Mouse (Mus musculus) left cerebral cortex, postnatal 14 days (tissue): ENCODE data around the gene 1600014C23Rik. TPM values are rescaled to one million over a fixed set of nuclear protein-coding genes. Genes with fewer than 3 reads are reported as not detected.

Experiments
- DNase-seq, 2 experiments: peaks; one replicate each; pipeline ENCODE4 v3.0.0; 2021 to 2022; ENCODE audit warnings: low spot score in 2 of 2, mixed read lengths in 1 of 2
- intact Hi-C: fragments of 180-260 bp; cut with DNase I; formaldehyde crosslinking; loops from one replicate; pipeline ENCODE4 v1.15.1; 2025
- long read RNA-seq, 2 experiments: library from polyadenylated mRNA; stranded (forward); transcript quantifications; one replicate each; pipeline ENCODE4 v2.0.0; 2021
- total RNA-seq, 2 experiments: library from RNA; stranded (reverse); gene quantifications; 2 replicates each; pipeline ENCODE4 v1.2.3; 2021

1600014C23Rik gene
- under 1 TPM in 1 of 2 experiments, not detected in 1; 0.77 TPM for total RNA-seq
- long read RNA-seq, experiment 1 = 0 reads
- long read RNA-seq, experiment 2, partial matches to known transcripts = 0 of 1 reads
- long read RNA-seq, experiment 2, other reads (novel, unspliced or antisense) = 1 of 1 reads

DNA sequence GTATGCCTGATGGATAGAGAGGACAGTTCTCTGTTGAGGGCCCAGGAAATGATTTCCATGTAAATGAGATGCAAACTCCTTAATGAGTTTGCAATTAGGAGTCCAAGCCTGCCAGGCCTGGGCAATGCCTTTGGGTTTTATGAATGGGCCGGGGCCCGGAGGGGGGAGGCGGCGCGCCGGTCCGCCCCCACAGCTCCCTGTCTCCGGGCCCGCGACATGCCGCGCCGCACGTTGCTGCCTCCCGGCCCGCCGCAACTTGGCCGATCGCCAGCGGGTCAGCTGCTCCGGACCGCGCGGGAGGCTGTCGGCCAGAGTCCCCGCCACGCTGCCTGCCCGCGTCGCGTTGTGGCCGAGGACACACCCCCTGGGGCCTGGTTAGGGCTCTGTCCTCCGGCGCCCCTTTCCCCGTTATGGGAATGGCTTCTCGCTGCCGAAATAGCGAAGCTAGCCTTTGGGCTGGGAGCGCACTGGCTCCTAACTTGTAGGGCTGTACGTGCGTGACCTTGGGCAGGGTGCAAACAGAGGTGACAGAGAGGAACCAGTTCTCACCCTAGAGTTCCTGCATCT, at the start of gene 1600014C23Rik:
Gene 1600014C23Rik, minus strand, starts transcription at position 110 of the 567 bp plus-strand sequence.
- DNase-seq = peak; percentile 78 to 80
- intact Hi-C loops = no loop called here

- intact Hi-C loops = no loop called here
- DNase-seq = no peak
Measured at GRCm38 (mm10) chr17:45778446-45778845, 44.8 kb upstream of the 1600014C23Rik start.

DNA sequence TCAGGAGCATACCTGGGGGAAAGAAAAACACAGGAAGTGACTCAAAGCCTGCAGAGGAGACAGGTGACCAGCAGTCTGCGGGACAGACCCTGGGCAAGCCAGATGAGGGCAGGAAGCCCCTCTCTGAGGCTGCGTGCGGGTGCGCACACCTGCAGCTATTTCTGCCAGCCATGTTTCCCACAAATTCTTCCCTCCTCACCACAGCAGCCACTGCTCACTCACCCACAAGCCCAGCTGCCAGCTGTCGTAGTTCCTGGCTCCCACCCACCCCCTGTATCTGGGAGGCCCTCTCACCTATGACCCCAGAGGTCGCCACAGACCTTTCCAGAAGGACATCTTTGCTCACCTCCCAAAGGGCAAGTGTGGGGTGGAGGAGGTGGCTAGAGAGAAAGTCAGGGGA, 43.8 kb upstream of the 1600014C23Rik start:
- intact Hi-C loops = no loop called here
- no peak for DNase-seq

DNA sequence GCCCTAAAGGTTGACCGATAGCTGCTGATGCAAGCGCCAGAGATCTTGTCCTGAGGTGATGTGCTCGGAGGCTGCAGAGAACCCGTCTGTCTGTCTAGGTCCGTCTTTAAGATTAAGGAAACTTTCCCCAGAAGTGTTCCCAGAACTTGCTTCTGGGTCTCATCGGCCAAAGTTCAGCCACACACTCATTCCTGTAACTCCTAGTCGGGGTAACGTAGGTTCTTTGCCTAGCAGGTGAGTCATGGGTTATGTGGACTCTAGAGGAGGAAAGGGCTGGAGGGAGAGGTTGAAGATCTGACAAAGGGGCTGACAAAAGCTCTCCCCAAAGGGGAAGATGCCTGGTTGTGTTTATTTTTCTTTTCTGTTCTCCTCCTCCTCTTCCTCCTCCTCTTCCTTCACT, 42.5 kb upstream of the 1600014C23Rik start:
- intact Hi-C loops = no loop called here
- no peak for DNase-seq

DNA sequence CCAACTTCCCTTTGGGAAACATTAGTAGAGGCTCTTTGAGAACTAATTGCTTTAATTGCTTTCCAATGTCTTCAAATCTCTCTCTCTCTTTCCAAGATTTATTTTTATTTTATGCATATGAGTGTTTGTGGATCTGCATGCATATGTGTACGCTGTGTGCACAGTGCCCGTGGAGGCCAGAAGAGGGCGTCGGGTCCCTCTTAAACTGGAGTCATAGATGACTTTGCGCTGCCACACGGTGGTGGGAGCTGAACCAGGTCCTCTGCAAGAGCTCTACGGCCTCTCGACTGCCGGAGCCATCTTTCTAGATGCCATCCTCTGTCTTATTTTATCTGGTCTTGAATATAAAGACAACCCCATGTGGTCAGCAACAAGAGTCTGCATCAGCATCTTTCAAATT, 41.8 kb upstream of the 1600014C23Rik start:
- DNase-seq = no peak
- intact Hi-C loops = no loop called here

DNA sequence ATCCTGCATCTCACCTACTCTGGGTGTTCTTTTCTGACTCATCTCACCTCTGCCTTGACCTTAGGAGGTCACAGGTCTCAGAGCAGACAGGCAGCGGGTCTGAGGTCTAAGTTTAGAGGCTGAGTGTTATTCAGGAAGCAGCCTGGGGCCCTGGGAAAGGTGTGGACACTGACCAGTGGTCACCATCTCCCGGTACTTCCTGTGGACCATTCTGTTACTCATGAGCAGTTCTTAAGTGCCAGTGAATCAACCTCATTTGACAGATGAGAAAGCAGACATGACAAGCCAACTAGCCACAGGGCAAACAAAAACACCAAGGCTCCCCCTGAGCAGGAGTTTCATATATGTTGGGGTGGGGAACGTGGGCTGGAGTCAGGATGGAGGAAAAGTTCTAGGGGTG, 38.9 kb upstream of the 1600014C23Rik start:
- intact Hi-C loops = no loop called here
- DNase-seq = no peak

DNA sequence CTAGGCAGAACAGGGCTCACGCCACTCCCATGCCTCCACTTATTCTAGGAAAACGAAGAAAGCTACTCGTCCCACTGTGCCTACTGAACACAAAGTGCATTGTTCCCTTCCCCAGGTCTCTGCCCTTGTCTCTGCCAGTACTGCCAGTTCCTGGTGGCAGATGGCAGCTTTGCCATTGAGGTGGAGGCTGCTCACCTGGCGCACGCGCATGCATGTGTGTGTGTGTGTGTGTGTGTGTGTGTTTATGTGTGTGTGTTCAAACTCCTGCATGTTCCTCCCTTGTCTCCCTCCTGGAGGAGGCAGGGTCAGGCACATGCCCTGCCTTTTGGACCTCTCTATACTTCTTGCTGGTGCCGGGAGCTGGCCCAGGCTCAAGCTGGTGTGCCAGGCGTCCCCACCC, 38.5 kb upstream of the 1600014C23Rik start:
- no peak for DNase-seq
- intact Hi-C loops = no loop called here

DNA sequence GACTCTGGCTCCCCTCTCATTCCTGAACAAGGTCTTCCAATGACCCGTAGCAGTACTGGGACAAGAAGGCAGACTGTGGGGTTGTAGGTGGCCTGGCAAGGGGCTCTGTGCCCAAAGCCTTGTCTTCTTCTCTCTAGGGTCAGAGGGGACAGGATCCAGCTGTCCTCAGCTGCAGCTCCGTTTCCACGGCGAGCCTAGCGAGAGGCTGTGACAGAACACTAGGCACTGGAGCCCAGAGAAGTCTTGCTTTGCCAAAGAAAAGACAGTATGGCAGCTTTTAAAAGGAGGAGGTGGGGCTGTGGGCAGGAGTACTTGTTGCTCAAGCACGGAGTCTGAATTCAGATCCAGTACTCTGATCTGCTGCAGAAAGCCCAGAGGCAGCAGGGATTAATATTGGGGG, 36.8 kb upstream of the 1600014C23Rik start:
- intact Hi-C loops = no loop called here
- DNase-seq = peak in 1 of 2 experiments; percentile 20

GRCm38 (mm10) chr17:45769821-45770220, 36.2 kb upstream of the 1600014C23Rik start:
- intact Hi-C loops = no loop called here
- DNase-seq = no peak

DNA sequence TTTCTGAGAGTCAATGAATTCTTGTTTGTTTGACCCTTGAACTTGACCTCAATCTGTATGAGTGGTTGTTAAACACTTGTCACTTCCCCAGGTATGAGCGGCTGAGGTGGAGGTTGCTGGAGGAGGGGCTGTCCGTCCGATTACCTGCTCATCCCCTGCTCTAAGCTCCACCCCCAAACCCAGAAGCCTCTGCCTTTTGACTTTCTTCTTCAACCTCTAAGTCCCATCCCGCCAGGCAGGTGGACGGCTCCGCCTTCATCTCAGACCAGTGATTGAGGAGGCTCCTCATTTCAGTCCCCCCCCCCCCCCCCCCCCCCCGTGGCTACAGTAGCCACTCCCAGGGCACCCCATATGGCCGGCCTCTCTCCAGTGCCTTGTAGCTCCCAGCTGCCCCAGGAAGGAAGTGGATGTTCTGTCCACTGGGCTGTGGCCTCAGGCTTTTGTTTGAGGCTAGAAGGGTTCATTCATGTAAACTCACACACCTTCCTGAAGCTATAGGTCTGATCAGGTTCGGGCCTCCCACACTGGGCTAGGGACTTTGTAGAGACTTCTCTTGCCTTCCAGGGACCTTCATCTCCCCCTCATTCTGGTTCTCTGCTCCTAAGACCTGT, 34.0 kb upstream of the 1600014C23Rik start:
- no peak for DNase-seq
- intact Hi-C loops = no loop called here

DNA sequence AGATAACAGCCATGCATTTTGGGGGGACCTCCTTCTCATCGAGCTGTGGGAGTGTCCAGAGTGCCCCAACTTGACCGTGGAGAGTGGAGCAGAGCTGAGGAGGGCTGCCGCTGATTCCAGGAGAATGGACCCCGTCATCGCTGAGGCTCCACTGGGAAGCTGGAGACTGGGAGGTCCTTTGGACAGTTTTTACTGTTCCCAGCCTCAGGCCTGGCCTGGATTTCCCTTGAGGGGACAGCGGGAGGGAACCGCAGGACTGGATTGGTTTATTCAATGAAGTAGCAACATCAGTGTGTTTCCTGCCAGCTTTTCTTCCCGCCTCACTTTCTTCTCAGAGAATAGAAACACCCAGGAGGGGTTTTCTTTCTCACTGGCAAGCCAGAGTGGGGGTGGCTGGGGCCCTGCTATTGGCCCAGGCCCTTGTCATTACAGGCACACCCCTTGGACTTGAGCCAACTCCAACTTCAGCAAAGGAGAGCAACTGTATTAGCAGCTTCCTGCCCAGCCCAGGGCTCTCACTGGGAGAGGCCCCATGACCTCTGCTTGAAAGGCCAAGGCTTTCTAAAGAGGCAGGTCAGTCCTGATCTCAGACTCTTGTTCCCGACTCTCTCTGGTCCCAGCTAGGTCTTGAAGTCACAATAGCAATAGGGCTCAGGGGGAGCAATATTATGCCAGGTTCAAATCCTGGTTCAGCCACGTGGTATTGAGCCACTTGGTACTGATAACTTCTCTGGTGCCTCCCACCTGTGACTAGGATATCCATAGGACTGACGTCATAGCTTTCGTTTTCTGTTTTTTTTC, 33.3 kb upstream of the 1600014C23Rik start:
- peak; percentile 79 to 91 for DNase-seq
- intact Hi-C loops = no loop called here

- DNase-seq = no peak
- intact Hi-C loops = no loop called here
Measured at GRCm38 (mm10) chr17:45765914-45766313, 32.3 kb upstream of the 1600014C23Rik start.

- DNase-seq = no peak
- intact Hi-C loops = no loop called here
Measured at GRCm38 (mm10) chr17:45763188-45763587, 29.5 kb upstream of the 1600014C23Rik start.

- DNase-seq = no peak
- intact Hi-C loops = no loop called here
Measured at GRCm38 (mm10) chr17:45761902-45762301, 28.3 kb upstream of the 1600014C23Rik start.

- intact Hi-C loops = no loop called here
- DNase-seq = peak; percentile 24 to 44
Measured at GRCm38 (mm10) chr17:45760965-45761645, 27.5 kb upstream of the 1600014C23Rik start.

- DNase-seq = no peak
- intact Hi-C loops = no loop called here
Measured at GRCm38 (mm10) chr17:45759751-45760150, 26.1 kb upstream of the 1600014C23Rik start.

DNA sequence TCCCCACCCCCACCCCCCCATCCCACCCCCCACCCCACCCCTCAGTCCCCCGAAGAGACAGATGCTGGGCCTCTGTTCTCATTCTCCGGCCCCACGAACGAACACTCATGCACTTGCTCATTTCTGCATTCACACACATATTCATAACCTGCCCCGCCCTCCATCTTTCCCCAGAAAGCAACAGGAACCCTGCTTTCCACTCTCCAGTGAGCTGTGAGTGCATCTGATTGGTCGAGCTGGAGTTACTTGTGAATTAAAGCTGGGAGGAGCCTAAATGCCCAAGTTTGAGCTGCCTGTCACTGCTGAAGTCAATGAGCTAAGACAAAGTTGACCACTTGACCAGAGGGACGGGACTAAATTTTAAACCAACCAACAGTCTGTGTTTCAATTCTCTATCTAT, 25.2 kb upstream of the 1600014C23Rik start:
- no peak for DNase-seq
- intact Hi-C loops = no loop called here

DNA sequence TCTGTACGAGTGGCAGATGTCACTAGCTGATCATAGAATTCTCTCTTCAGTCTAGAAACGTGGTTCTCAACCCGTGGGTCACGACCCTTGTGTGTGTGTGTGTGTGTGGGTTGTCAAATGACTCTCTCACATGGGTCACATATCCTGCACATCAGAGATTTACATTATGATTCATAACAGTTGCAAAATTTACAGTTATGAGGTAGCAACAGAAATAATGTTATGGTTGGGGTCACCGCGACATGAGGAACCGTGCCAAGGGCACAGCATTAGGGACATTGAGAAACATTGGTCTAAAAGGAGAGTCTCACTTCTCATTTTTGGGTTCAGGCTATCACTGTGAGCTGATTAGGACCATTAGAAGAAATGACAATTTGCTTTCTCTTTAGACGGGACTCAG, 24.3 kb upstream of the 1600014C23Rik start:
- intact Hi-C loops = no loop called here
- DNase-seq = no peak

GRCm38 (mm10) chr17:45756831-45757230, 23.2 kb upstream of the 1600014C23Rik start:
- intact Hi-C loops = no loop called here
- no peak for DNase-seq

DNA sequence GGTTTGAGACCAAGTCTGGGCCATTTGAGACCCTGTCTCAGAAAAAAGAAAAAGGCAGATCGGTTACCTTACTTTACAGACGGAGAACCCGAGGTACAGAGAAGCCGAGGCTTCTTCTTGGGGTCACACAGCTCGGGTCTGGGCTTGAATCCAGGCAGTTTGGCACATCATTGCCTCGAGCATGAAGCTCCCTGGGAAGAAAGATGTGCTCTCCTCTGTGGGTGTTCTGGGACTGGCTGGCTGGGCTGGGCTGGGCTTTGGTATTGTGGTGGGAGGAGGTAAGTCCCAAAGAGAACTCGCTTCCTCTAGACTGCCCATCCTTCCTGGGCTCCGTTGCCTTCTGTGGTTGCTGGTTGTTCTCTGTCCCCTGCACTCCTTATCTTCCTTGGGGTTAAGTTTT, 22.7 kb upstream of the 1600014C23Rik start:
- no peak for DNase-seq
- intact Hi-C loops = no loop called here
